Mouse (Mus musculus): ENCODE data around the gene Tbc1d13. TPM values are rescaled to one million over a fixed set of nuclear protein-coding genes. Genes with fewer than 3 reads are reported as not detected.

Tbc1d13 gene
- polyA plus RNA-seq (2017; shearing (Covaris generic)) = 7.7 TPM

DNA sequence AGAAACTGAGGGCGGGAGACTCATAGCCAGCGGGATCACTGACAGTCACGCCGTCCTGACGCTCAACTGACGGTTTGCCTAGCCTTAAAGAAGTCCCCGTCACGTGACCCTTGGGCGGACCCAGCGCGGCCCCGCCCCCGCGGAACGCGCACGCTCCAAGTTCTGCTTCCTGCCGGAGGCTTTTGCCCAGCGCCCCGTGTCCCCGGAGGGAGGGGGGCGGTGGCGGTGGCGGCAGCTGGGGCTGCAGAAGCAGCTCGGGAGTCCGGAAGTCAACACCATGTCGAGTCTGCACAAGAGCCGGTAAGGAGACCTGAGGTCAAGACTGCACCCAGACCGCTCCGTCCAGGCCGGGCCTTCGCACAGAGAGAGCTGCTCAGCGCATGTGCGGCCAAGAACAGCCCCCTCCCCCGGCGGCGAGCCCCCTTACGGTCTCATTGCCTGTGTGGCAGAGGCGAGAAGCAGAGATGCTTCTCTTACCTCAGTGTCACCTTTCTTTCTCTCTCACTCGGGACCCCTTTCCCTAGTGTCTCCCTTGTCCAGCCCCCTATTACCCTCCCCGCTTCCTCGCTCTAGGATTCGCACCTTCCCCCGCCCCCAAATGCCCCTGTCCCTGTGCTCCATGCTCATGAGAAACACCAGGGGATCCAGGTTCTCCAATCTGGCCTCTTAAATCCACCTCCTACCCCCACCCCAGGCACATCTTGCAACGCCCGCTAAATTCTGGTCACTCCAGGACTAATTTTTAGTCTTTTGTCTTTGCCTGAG is at the start of gene Tbc1d13:
TSS of gene Tbc1d13 (plus strand) at position 134 of the 765 bp plus-strand sequence.

GRCm38 (mm10) chr2:30093471-30094207 is 39.9 kb upstream of the Tbc1d13 start, which contains the start of gene Zdhhc12:
TSS of gene Zdhhc12 (minus strand) at chr2:30093648.

DNA sequence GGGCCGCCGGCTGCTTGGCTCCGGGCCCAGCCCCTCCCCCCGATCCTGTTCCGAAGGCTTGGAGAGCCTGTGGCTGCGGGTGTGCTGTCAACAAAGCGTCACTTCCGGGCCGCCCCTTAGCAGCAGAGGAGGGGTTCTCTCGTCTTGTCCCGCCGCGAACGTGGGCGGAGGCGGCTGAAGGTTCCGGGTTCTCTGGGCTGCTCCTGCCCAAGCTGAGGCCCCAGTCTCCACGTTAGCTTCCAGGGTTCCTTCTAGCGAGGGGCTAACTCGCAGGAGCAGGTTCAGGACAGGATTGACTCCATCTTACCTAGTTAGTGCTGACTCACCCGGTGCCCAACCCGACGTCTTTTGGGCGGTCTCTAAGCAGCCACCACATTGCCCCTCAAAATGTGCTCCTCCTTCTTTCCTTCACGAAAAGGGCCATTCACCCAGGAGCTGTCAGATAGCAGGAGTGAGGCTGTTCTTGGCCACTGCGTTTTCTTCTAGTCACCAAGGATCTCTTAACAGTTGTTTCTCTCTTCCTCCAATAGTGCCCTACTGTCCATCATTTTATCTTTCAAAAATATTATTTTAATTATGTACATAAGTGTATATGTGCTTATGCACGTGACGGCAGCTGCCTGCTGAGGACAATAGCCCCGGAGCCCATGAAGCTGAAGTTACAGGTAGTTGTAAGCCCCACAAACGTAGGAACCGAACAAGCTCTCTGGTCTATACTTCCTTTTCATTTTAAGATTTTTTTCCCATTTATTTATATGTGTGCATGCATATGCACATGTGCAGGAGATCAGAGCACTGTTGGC is 8.9 kb upstream of the Tbc1d13 start, which contains the start of gene Zer1:
TSS of gene Zer1 (minus strand) at position 114 of the 803 bp plus-strand sequence.

DNA sequence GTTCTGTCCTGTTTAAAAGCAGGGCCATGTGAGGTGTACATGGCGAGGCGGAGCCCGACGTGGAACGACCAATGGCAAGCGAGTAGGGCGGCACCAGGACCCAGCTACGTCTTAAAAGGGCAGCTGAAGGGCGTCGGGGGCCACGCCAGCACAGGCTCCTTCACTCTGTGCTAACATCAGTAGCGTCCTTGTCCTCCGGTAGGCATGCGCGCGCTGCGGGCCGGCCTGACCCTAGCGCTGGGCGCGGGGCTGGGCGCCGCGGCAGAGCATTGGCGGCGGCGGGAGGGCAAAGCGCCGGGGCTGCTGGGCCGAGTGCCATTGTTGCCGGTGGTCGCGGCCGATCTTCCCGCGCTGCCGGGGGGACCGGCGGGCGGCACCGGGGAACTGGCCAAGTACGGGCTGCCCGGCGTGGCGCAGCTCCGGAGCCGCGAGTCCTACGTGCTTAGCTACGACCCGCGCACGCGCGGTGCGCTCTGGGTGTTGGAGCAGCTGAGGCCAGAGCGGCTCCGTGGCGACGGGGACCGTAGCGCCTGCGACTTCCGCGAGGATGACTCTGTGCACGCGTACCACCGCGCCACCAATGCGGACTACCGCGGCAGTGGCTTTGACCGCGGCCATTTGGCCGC is 37.9 kb downstream of the Tbc1d13 start, which contains the start of gene Endog:
TSS of gene Endog (plus strand) at position 123 of the 626 bp plus-strand sequence.

GRCm38 (mm10) chr2:30177700-30178675 is 44.4 kb downstream of the Tbc1d13 start, which contains the start of gene Spout1:
TSS of gene Spout1 (minus strand) at chr2:30178459.

Other genes with a start within 250 kb of the Tbc1d13 start
- 78.7 TPM for gene Odf2, start 244.5 kb upstream of the Tbc1d13 start, polyA plus RNA-seq (2017; shearing (Covaris generic))
- 73.0 TPM for gene Gle1, start 198.3 kb upstream of the Tbc1d13 start, polyA plus RNA-seq (2017; shearing (Covaris generic))
- 147 TPM for gene Sptan1, start 168.2 kb upstream of the Tbc1d13 start, polyA plus RNA-seq (2017; shearing (Covaris generic))
- gene Wdr34, start 84.9 kb upstream of the Tbc1d13 start, polyA plus RNA-seq (2017; shearing (Covaris generic)) = 1.3 TPM
- gene Set, start 76.4 kb upstream of the Tbc1d13 start, polyA plus RNA-seq (2017; shearing (Covaris generic)) = 144 TPM
- gene Pkn3, start 56.1 kb upstream of the Tbc1d13 start, polyA plus RNA-seq (2017; shearing (Covaris generic)) = 1.2 TPM
- 30.3 TPM for gene Zdhhc12, start 40.1 kb upstream of the Tbc1d13 start, polyA plus RNA-seq (2017; shearing (Covaris generic))
- 34.3 TPM for gene Zer1, start 9.2 kb upstream of the Tbc1d13 start, polyA plus RNA-seq (2017; shearing (Covaris generic))
- gene Endog, start 37.7 kb downstream of the Tbc1d13 start, polyA plus RNA-seq (2017; shearing (Covaris generic)) = 2.3 TPM
- gene Spout1, start 44.7 kb downstream of the Tbc1d13 start, polyA plus RNA-seq (2017; shearing (Covaris generic)) = 42.8 TPM
- 12.3 TPM for gene Kyat1, start 72.1 kb downstream of the Tbc1d13 start, polyA plus RNA-seq (2017; shearing (Covaris generic))
- gene Lrrc8a, start 104.0 kb downstream of the Tbc1d13 start, polyA plus RNA-seq (2017; shearing (Covaris generic)) = 7.8 TPM
- gene Gm28035, start 106.8 kb downstream of the Tbc1d13 start, polyA plus RNA-seq (2017; shearing (Covaris generic)) = 3.9 TPM
- gene Phyhd1, start 132.5 kb downstream of the Tbc1d13 start, polyA plus RNA-seq (2017; shearing (Covaris generic)) = 7.2 TPM
- gene Gm28038, start 147.3 kb downstream of the Tbc1d13 start, polyA plus RNA-seq (2017; shearing (Covaris generic)) = not detected
- 17.4 TPM for gene Dolk, start 152.6 kb downstream of the Tbc1d13 start, polyA plus RNA-seq (2017; shearing (Covaris generic))
- gene Nup188, start 152.7 kb downstream of the Tbc1d13 start, polyA plus RNA-seq (2017; shearing (Covaris generic)) = 27.8 TPM
- gene Sh3glb2, start 225.6 kb downstream of the Tbc1d13 start, polyA plus RNA-seq (2017; shearing (Covaris generic)) = 148 TPM
- gene Miga2, start 230.5 kb downstream of the Tbc1d13 start, polyA plus RNA-seq (2017; shearing (Covaris generic)) = 15.6 TPM

Data from activated CD4-positive, CD25-positive, alpha-beta regulatory T cell, adult 9 weeks (primary cell).